ENCODE assay signal across 12 mouse cellular contexts in the genomic region with DNA sequence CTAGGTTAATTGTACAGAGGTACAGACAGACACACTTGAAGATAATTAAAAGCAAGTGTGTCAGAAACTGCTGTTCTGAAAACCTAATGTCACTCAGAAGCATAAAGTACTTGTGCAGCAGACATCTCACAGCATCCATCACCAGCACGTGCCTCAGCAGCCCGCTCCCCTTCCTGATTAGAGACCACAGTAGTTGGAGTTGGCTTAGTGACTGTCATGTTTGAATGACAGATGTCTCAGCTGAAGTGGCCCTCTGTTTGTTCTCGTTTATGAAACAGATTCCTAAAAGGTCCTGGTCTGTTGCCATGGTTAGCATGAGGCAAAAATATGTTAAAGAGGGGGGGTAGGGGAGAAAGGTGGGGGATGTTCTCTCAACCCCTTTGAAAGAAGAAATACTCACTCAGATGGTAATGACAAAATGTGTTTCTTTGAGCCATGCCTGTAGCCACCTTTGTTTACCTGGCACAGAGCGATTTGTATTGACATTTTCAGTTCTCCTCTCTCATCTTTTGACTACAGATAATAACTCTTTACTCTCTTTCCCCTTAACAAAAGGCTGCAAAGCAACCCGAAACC.
DNase-seq lines count a peak whose midpoint lies in the region; ATAC-seq lines count a peak whose summit lies in the region.
"Had no signal": no experiment of that assay in that cellular context is flagged by ENCODE, and none has a peak within 500 bp of the region (broad histone marks: within the 10 kb centered on the region; RNA-seq: fewer than 3 reads in every experiment).

No protein-coding gene starts in this region.

- no peak for DNase-seq in heart, postnatal 4 days
- DNase-seq in embryo, embryonic 10 days (ENCODE audit: low spot score) = peak; percentile 58
- no peak for DNase-seq in liver
- DNase-seq in right cerebral cortex, postnatal 4 days = no peak
- no peak for DNase-seq in thymus, postnatal 36 days
- DNase-seq: B cell, adult 2 months; thymus, postnatal 4 days had no signal

- no peaks in the 10 kb centered on the region for H3K9me3 ChIP-seq in heart, embryonic 13.5 days
- H3K9me3 ChIP-seq in forebrain, embryonic 16.5 days (ENCODE audit: control insufficient read depth, low read length) = peaks cover 4% of the 10 kb centered on the region; the same call in 1 of the 2 replicates
- H3K9me3 ChIP-seq in midbrain, embryonic 13.5 days = 0 out of 2 replicates have a peak, but pooled peaks cover 4% of the 10 kb centered on the region

- H3K4me3 ChIP-seq in heart, embryonic 13.5 days = peak overlapping the region; percentile 18
- peak overlapping the region; percentile 23 for H3K4me3 ChIP-seq in forebrain, embryonic 16.5 days (replicated peaks; ENCODE audit: low read length)
- H3K4me3 ChIP-seq in midbrain, embryonic 13.5 days (replicated peaks) = peak overlapping the region; percentile 16
- H3K4me3 ChIP-seq: megakaryocyte, embryonic 14.5 days had no signal

- peaks cover 11% of the 10 kb centered on the region for H3K27me3 ChIP-seq in heart, embryonic 13.5 days (replicated peaks)
- no peaks in the 10 kb centered on the region for H3K27me3 ChIP-seq in forebrain, embryonic 16.5 days (replicated peaks; ENCODE audit: control insufficient read depth, insufficient read depth, low read length)
- H3K27me3 ChIP-seq in midbrain, embryonic 13.5 days = peaks cover 6% of the 10 kb centered on the region; the same call in 1 of the 2 replicates
- H3K27me3 ChIP-seq: megakaryocyte, embryonic 14.5 days had no signal

- no peak overlapping the region for H3K27ac ChIP-seq in heart, embryonic 13.5 days (replicated peaks)
- H3K27ac ChIP-seq in forebrain, embryonic 16.5 days (ENCODE audit: low read length) = no peak overlapping the region
- H3K27ac ChIP-seq in midbrain, embryonic 13.5 days = peak overlapping the region; percentile 12; the same call in 1 of the 2 replicates
- H3K27ac ChIP-seq: kidney, postnatal 0 days had no signal

- peak overlapping the region; percentile 53 for H3K4me2 ChIP-seq in heart, embryonic 13.5 days
- peak overlapping the region; percentile 42 for H3K4me2 ChIP-seq in forebrain, embryonic 16.5 days (ENCODE audit: low read length)
- H3K4me2 ChIP-seq in midbrain, embryonic 13.5 days (replicated peaks) = peak overlapping the region; percentile 43

- ATAC-seq in heart, embryonic 13.5 days (ENCODE audit: extremely low read depth, insufficient number of reproducible peaks, low FRiP score, low TSS enrichment) = no peak
- ATAC-seq in forebrain, embryonic 16.5 days = peak; percentile 79
- ATAC-seq in midbrain, embryonic 13.5 days = peak; percentile 74

- H3K9ac ChIP-seq in heart, embryonic 13.5 days = no peak overlapping the region
- no peak overlapping the region for H3K9ac ChIP-seq in forebrain, embryonic 16.5 days (replicated peaks; ENCODE audit: low read depth, low read length)
- H3K9ac ChIP-seq in midbrain, embryonic 13.5 days (replicated peaks) = 0 out of 2 replicates have a peak overlapping the region, but pooled peaks have one; percentile 3

- peaks cover 15% of the 10 kb centered on the region for H3K4me1 ChIP-seq in heart, embryonic 13.5 days
- H3K4me1 ChIP-seq in forebrain, embryonic 16.5 days (replicated peaks; ENCODE audit: control insufficient read depth, insufficient read depth, low read length) = peaks cover 6% of the 10 kb centered on the region
- H3K4me1 ChIP-seq in midbrain, embryonic 13.5 days (replicated peaks) = peaks cover 18% of the 10 kb centered on the region
- H3K4me1 ChIP-seq: megakaryocyte, embryonic 14.5 days had no signal

- H3K36me3 ChIP-seq in heart, embryonic 13.5 days = no peaks in the 10 kb centered on the region
- H3K36me3 ChIP-seq in forebrain, embryonic 16.5 days (ENCODE audit: control insufficient read depth, insufficient read depth) = no peaks in the 10 kb centered on the region
- H3K36me3 ChIP-seq in midbrain, embryonic 13.5 days = no peaks in the 10 kb centered on the region

- 22% methylated on average over 5 of the region's 5 CpGs for WGBS in heart, embryonic 13.5 days
- WGBS in forebrain, embryonic 16.5 days = 7% methylated on average over 5 of the region's 5 CpGs
- WGBS in midbrain, embryonic 13.5 days = 5% methylated on average over 5 of the region's 5 CpGs
